8 mouse cellular contexts compared by ENCODE assay signal in genomic region chr17:12455143-12455790, GRCm38 (mm10). TPM values are rescaled to one million over a fixed set of nuclear protein-coding genes. Genes with fewer than 3 reads are reported as not detected.
DNase-seq lines count a peak whose midpoint lies in the region; ATAC-seq and TF ChIP-seq lines count a peak whose summit lies in the region.
"Had no signal": no experiment of that assay in that cellular context is flagged by ENCODE, and none has a peak within 500 bp of the region (broad histone marks: within the 10 kb centered on the region; RNA-seq: fewer than 3 reads in every experiment).

No protein-coding gene starts in this region.

- no peak overlapping the region for H3K4me3 ChIP-seq in midbrain, embryonic 14.5 days (replicated peaks; ENCODE audit: low read depth, low read length)
- H3K4me3 ChIP-seq: liver, embryonic 15.5 days had no signal

- 83% methylated on average over 5 of the region's 5 CpGs for WGBS in midbrain, embryonic 14.5 days

- ATAC-seq in midbrain, embryonic 14.5 days (ENCODE audit: low FRiP score, low TSS enrichment) = no peak

- TF ChIP-seq POLR2A in brain, embryonic 14.5 days (IDR thresholded peaks at IDR 0.05; ENCODE audit: borderline replicate concordance, extremely low read depth, insufficient read depth, insufficient read length, poor library complexity, severe bottlenecking) = no peak

- peak; percentile 8 for DNase-seq in left cerebral cortex, postnatal 4 days
- no peak for DNase-seq in left cerebral cortex, postnatal 10 days (ENCODE audit: extremely low spot score in 1 of 2, low spot score in 2 of 2)
- peak; percentile 37 for DNase-seq in Muller cell, postnatal 12 days (ENCODE audit: inconsistent ontology term)
- DNase-seq in brain, embryonic 14.5 days (ENCODE audit: low read depth) = no peak
- DNase-seq in heart, postnatal 14 days = peak; percentile 22 to 48
- peak; percentile 29 for DNase-seq in splenic B cell, adult 2 months (ENCODE audit: low read depth, low spot score)
- no peak for DNase-seq in midbrain, embryonic 14.5 days

- H3K27me3 ChIP-seq in splenic B cell, adult 2 months (ENCODE audit: control insufficient read depth, insufficient read depth, low read length, poor library complexity, severe bottlenecking) = no peaks in the 10 kb centered on the region
- no peaks in the 10 kb centered on the region for H3K27me3 ChIP-seq in midbrain, embryonic 14.5 days (ENCODE audit: control insufficient read depth, insufficient read depth, low read length)
- H3K27me3 ChIP-seq: liver, embryonic 15.5 days had no signal

- no peaks in the 10 kb centered on the region for H3K9me3 ChIP-seq in midbrain, embryonic 14.5 days (ENCODE audit: control insufficient read depth, low read length)
- H3K9me3 ChIP-seq: liver, embryonic 15.5 days had no signal

- TF ChIP-seq CTCF in brain, embryonic 14.5 days (IDR thresholded peaks at IDR 0.05; ENCODE audit: borderline replicate concordance, extremely low read depth, insufficient read depth, insufficient read length) = peak; percentile 51; the same call in 1 of the 2 replicates

- H3K4me1 ChIP-seq in midbrain, embryonic 14.5 days (ENCODE audit: control insufficient read depth, insufficient read depth, low read length) = no peaks in the 10 kb centered on the region; the same call in 1 of the 2 replicates
- H3K4me1 ChIP-seq: liver, embryonic 15.5 days had no signal

- H3K4me2 ChIP-seq in midbrain, embryonic 14.5 days (ENCODE audit: low read length) = no peak overlapping the region
- H3K4me2 ChIP-seq: liver, embryonic 15.5 days had no signal

- H3K27ac ChIP-seq in midbrain, embryonic 14.5 days (replicated peaks; ENCODE audit: low read depth, low read length) = no peak overlapping the region
- H3K27ac ChIP-seq: liver, embryonic 15.5 days had no signal

- no peak overlapping the region for H3K9ac ChIP-seq in midbrain, embryonic 14.5 days (replicated peaks; ENCODE audit: low read length)
- H3K9ac ChIP-seq: liver, embryonic 15.5 days had no signal

- no peaks in the 10 kb centered on the region for H3K36me3 ChIP-seq in splenic B cell, adult 2 months (ENCODE audit: control insufficient read depth, insufficient read depth, low read length, poor library complexity, severe bottlenecking)
- no peaks in the 10 kb centered on the region for H3K36me3 ChIP-seq in midbrain, embryonic 14.5 days (ENCODE audit: control insufficient read depth, insufficient read depth, low read length)
- H3K36me3 ChIP-seq: liver, embryonic 15.5 days had no signal

- intact Hi-C loops in left cerebral cortex, postnatal 4 days (cut with DNase I) = no loop called here
- intact Hi-C loops in left cerebral cortex, postnatal 10 days (cut with DNase I) = no loop called here
- intact Hi-C loops in heart, postnatal 14 days (cut with DNase I) = loop anchor here (2.0 kb wide), 1 partner anchor 38 kb away; no protein-coding TSS in a partner anchor

RNA-seq across cellular contexts. Expression of gene Slc22a3, which starts 52.2 kb away (rescaled TPM):
- total RNA-seq in left cerebral cortex, postnatal 4 days (2021) = 1 to 10 TPM; 7.1 to 7.8 TPM
- 10 to 100 TPM; 11.1 to 11.4 TPM for total RNA-seq in left cerebral cortex, postnatal 10 days (2021)
- 0.63 and 1.1 TPM in 2 replicates for polyA plus RNA-seq in brain, embryonic 14.5 days (2012; rRNA removed)
- 1 to 10 TPM; 3.2 to 4.2 TPM for total RNA-seq in heart, postnatal 14 days (2021)
- 0.74 TPM in 2 replicates for polyA plus RNA-seq in midbrain, embryonic 14.5 days (2014; fragmentation: Nextera tagmentation; extraction: Ambion mirVana)

Comparison
In these comparisons a context has a peak if more than half of its experiments do, and no peak if none do; other contexts are left out.
1. DNase-seq: peak in left cerebral cortex, postnatal 4 days (single experiment), Muller cell, postnatal 12 days (single experiment), heart, postnatal 14 days (2 of 2) and splenic B cell, adult 2 months (single experiment); none in left cerebral cortex, postnatal 10 days (0 of 2), brain, embryonic 14.5 days (single experiment) and midbrain, embryonic 14.5 days (single experiment).